ENCODE assay signal across 8 mouse cellular contexts in the genomic region with DNA sequence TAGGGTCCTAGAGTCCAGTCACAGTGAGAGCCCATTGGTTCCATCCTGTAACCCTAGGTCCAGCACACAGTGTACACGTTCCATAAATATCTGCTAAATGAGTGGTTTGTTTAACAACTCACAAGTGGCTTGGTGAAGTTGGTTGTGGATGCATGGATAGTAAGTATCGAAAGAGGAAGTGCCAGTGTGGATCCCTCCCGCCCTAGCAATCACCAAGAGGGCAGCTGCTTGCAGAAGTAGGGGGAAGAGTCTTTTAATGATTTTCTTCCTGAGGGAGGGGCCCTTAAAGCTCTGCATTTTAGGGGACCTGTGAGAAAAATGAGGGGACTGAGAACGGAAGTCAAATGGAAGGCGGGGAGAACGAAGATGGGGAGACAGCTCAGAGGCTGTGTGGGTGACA. TPM values are rescaled to one million over a fixed set of nuclear protein-coding genes. Genes with fewer than 3 reads are reported as not detected.
DNase-seq lines count a peak whose midpoint lies in the region; ATAC-seq and TF ChIP-seq lines count a peak whose summit lies in the region.

No protein-coding gene starts in this region.

- H3K9me3 ChIP-seq in heart, embryonic 15.5 days (replicated peaks) = no peaks in the 10 kb centered on the region
- no peaks in the 10 kb centered on the region for H3K9me3 ChIP-seq in MEL (replicated peaks; ENCODE audit: insufficient read depth, low read length)
- no peaks in the 10 kb centered on the region for H3K9me3 ChIP-seq in hindbrain, embryonic 15.5 days
- H3K9me3 ChIP-seq in megakaryocyte, embryonic 14.5 days = no peaks in the 10 kb centered on the region

- H3K27me3 ChIP-seq in heart, embryonic 15.5 days = no peaks in the 10 kb centered on the region
- H3K27me3 ChIP-seq in MEL (ENCODE audit: control insufficient read depth in 1 of 2, insufficient read depth in 2 of 2, low read length in 2 of 2) = no peaks in the 10 kb centered on the region
- peaks cover 4% of the 10 kb centered on the region; the same call in 1 of the 2 replicates for H3K27me3 ChIP-seq in hindbrain, embryonic 15.5 days
- H3K27me3 ChIP-seq in megakaryocyte, embryonic 14.5 days (replicated peaks) = no peaks in the 10 kb centered on the region

- no peak for TF ChIP-seq POLR2A in MEL (IDR thresholded peaks at IDR 0.05; ENCODE audit: control insufficient read depth in 1 of 2, insufficient read depth in 1 of 2, low read depth in 1 of 2, low read length in 2 of 2, poor library complexity in 1 of 2)

- TF ChIP-seq CTCF in MEL (IDR thresholded peaks at IDR 0.05 in 2 of 3, conservative IDR thresholded peaks at IDR 0.05 in 1 of 3; ENCODE audit: control insufficient read depth in 1 of 3, insufficient read depth in 1 of 3, low read depth in 2 of 3, low read length in 3 of 3, poor library complexity in 1 of 3, severe bottlenecking in 1 of 3) = no peak

- intact Hi-C loops in heart, postnatal 14 days (cut with DNase I) = loop anchor here (5.0 kb wide), 1 partner anchor 77 kb away; a partner anchor contains a TSS
- intact Hi-C loops in left cerebral cortex, postnatal 4 days (cut with DNase I) = no loop called here

- no peak for ATAC-seq in heart, embryonic 15.5 days (replicated peaks; ENCODE audit: insufficient number of reproducible peaks, insufficient read depth, low FRiP score, low read depth)
- ATAC-seq in hindbrain, embryonic 15.5 days (ENCODE audit: low FRiP score, low read depth) = no peak

- no peak overlapping the region for H3K4me2 ChIP-seq in heart, embryonic 15.5 days
- peak overlapping the region; percentile 88 for H3K4me2 ChIP-seq in hindbrain, embryonic 15.5 days

- H3K27ac ChIP-seq in heart, embryonic 15.5 days = no peak overlapping the region
- no peak overlapping the region for H3K27ac ChIP-seq in MEL (ENCODE audit: control insufficient read depth, low read depth, low read length)
- no peak overlapping the region for H3K27ac ChIP-seq in hindbrain, embryonic 15.5 days (replicated peaks)

- TF ChIP-seq RAD21 in MEL (IDR thresholded peaks at IDR 0.05; ENCODE audit: low read depth, low read length) = no peak

- 49% methylated on average over 6 of the region's 6 CpGs for WGBS in heart, embryonic 15.5 days
- 65% methylated on average over 6 of the region's 6 CpGs for WGBS in hindbrain, embryonic 15.5 days

- H3K4me1 ChIP-seq in heart, embryonic 15.5 days (replicated peaks) = peaks cover 19% of the 10 kb centered on the region
- H3K4me1 ChIP-seq in MEL (ENCODE audit: control insufficient read depth in 1 of 2, insufficient read depth in 2 of 2, low read length in 2 of 2) = peaks cover 0 to 19% of the 10 kb centered on the region in 2 experiments; a peak in 2 of 4 replicates
- peaks cover 26% of the 10 kb centered on the region for H3K4me1 ChIP-seq in hindbrain, embryonic 15.5 days (replicated peaks)
- H3K4me1 ChIP-seq in megakaryocyte, embryonic 14.5 days = peaks cover 53% of the 10 kb centered on the region

- H3K79me2 ChIP-seq in MEL (ENCODE audit: control insufficient read depth, insufficient read depth, low read length, poor library complexity) = peaks cover 11% of the 10 kb centered on the region

- TF ChIP-seq EP300 in MEL (IDR thresholded peaks at IDR 0.05; ENCODE audit: low read depth in 1 of 2, low read length in 2 of 2) = no peak; a peak in 1 of 4 replicates

- no peak overlapping the region for H3K9ac ChIP-seq in heart, embryonic 15.5 days
- 0 out of 2 replicates have a peak overlapping the region, but pooled peaks have one; percentile 62 for H3K9ac ChIP-seq in MEL (ENCODE audit: control insufficient read depth, low read depth, low read length, poor library complexity, severe bottlenecking)
- H3K9ac ChIP-seq in hindbrain, embryonic 15.5 days = no peak overlapping the region

- H3K4me3 ChIP-seq in heart, embryonic 15.5 days = peak overlapping the region; percentile 94
- H3K4me3 ChIP-seq in MEL (ENCODE audit: control insufficient read depth in 1 of 2, insufficient read depth in 1 of 2, low read depth in 2 of 2, low read length in 2 of 2) = peak overlapping the region; percentile 76 to 90; a peak in 3 of 4 replicates
- H3K4me3 ChIP-seq in hindbrain, embryonic 15.5 days = peak overlapping the region; percentile 59
- peak overlapping the region; percentile 97 for H3K4me3 ChIP-seq in megakaryocyte, embryonic 14.5 days (replicated peaks)

- H3K36me3 ChIP-seq in heart, embryonic 15.5 days = no peaks in the 10 kb centered on the region
- peaks cover 0 to 11% of the 10 kb centered on the region in 2 experiments; a peak in 2 of 4 replicates for H3K36me3 ChIP-seq in MEL (ENCODE audit: control insufficient read depth in 1 of 2, insufficient read depth in 2 of 2, low read length in 2 of 2)
- no peaks in the 10 kb centered on the region for H3K36me3 ChIP-seq in hindbrain, embryonic 15.5 days
- H3K36me3 ChIP-seq in megakaryocyte, embryonic 14.5 days (replicated peaks; ENCODE audit: low read length) = peaks cover 37% of the 10 kb centered on the region

- no peak for DNase-seq in heart, postnatal 14 days
- peak; percentile 84 for DNase-seq in MEL (ENCODE audit: low read depth, low spot score)
- no peak for DNase-seq in spleen, postnatal 36 days (ENCODE audit: low spot score in 2 of 2)
- no peak for DNase-seq in left cerebral cortex, postnatal 4 days
- no peak for DNase-seq in gastrocnemius, postnatal 25 days

TF ChIP-seq in MEL, 35 proteins besides CTCF, POLR2A, EP300 and RAD21:
- no peak for TF ChIP-seq USF2 (IDR thresholded peaks at IDR 0.05; ENCODE audit: borderline replicate concordance in 1 of 2, insufficient read depth in 1 of 2, low read depth in 1 of 2, low read length in 2 of 2)
- TF ChIP-seq TBP (IDR thresholded peaks at IDR 0.05; ENCODE audit: low read depth, low read length) = 0 out of 2 replicates have a peak, but pooled peaks have one; percentile 13

RNA-seq across cellular contexts. Expression of a gene that starts 1.4 kb away (rescaled TPM):
- 8.9 and 10.5 TPM in 2 replicates for polyA plus RNA-seq in heart, embryonic 15.5 days (2015; fragmentation: Nextera tagmentation; extraction: Ambion mirVana)
- total RNA-seq in heart, postnatal 14 days (2021) = 1 to 10 TPM; 2.8 to 2.9 TPM
- total RNA-seq in MEL (2012; rRNA removed) = 2.1 and 3.0 TPM in 2 replicates
- 1 to 10 TPM in 1 of 2 experiments, not detected in 1; 6.8 TPM for polyA plus RNA-seq in MEL (2012; ENCODE audit: insufficient read depth in 1 of 2, insufficient read length in 2 of 2, low read depth in 1 of 2, low replicate concordance in 2 of 2, missing spikeins in 1 of 2)
- polyA plus RNA-seq in hindbrain, embryonic 15.5 days (2015; fragmentation: Nextera tagmentation; extraction: Ambion mirVana) = 60.0 and 71.2 TPM in 2 replicates
- 3.8 and 15.5 TPM in 2 replicates for polyA plus RNA-seq in megakaryocyte, embryonic 14.5 days (2012; ENCODE audit: insufficient read depth, low replicate concordance)
- 100 to 1,000 TPM in 1 of 2 experiments, 10 to 100 TPM in 1; 91.9 to 101 TPM for total RNA-seq in left cerebral cortex, postnatal 4 days (2021)
- total RNA-seq in gastrocnemius, postnatal 25 days (2021) = 1 to 10 TPM in 1 of 2 experiments, under 1 TPM in 1; 0.56 to 1.0 TPM

RNA-seq across cellular contexts. Expression of a gene that starts 3.1 kb away (rescaled TPM):
- 15.0 and 15.5 TPM in 2 replicates for polyA plus RNA-seq in heart, embryonic 15.5 days (2015; fragmentation: Nextera tagmentation; extraction: Ambion mirVana)
- 1 to 10 TPM; 8.1 to 9.0 TPM for total RNA-seq in heart, postnatal 14 days (2021)
- 16.5 and 22.6 TPM in 2 replicates for total RNA-seq in MEL (2012; rRNA removed)
- polyA plus RNA-seq in MEL (2012; ENCODE audit: insufficient read depth in 1 of 2, insufficient read length in 2 of 2, low read depth in 1 of 2, low replicate concordance in 2 of 2, missing spikeins in 1 of 2) = 10 to 100 TPM in 1 of 2 experiments, not detected in 1; 12.6 TPM
- polyA plus RNA-seq in hindbrain, embryonic 15.5 days (2015; fragmentation: Nextera tagmentation; extraction: Ambion mirVana) = 14.2 and 14.9 TPM in 2 replicates
- 1.00 TPM in 1 of 2 replicates, not detected in the other for polyA plus RNA-seq in megakaryocyte, embryonic 14.5 days (2012; ENCODE audit: insufficient read depth, low replicate concordance)
- total RNA-seq in left cerebral cortex, postnatal 4 days (2021) = 10 to 100 TPM; 12.7 to 15.0 TPM
- 1 to 10 TPM; 4.6 TPM for total RNA-seq in gastrocnemius, postnatal 25 days (2021)

RNA-seq across cellular contexts. Expression of a gene that starts 22.7 kb away (rescaled TPM):
- polyA plus RNA-seq in heart, embryonic 15.5 days (2015; fragmentation: Nextera tagmentation; extraction: Ambion mirVana) = 97.9 and 107 TPM in 2 replicates
- 10 to 100 TPM; 48.1 to 54.1 TPM for total RNA-seq in heart, postnatal 14 days (2021)
- total RNA-seq in MEL (2012; rRNA removed) = 163 and 181 TPM in 2 replicates
- polyA plus RNA-seq in MEL (2012; ENCODE audit: insufficient read depth in 1 of 2, insufficient read length in 2 of 2, low read depth in 1 of 2, low replicate concordance in 2 of 2, missing spikeins in 1 of 2) = 100 to 1,000 TPM in 1 of 2 experiments, not detected in 1; 186 TPM
- 174 and 203 TPM in 2 replicates for polyA plus RNA-seq in hindbrain, embryonic 15.5 days (2015; fragmentation: Nextera tagmentation; extraction: Ambion mirVana)
- polyA plus RNA-seq in megakaryocyte, embryonic 14.5 days (2012; ENCODE audit: insufficient read depth, low replicate concordance) = 15.8 TPM in 1 of 2 replicates, not detected in the other
- total RNA-seq in left cerebral cortex, postnatal 4 days (2021) = 100 to 1,000 TPM; 127 to 135 TPM
- 10 to 100 TPM; 31.8 to 35.6 TPM for total RNA-seq in gastrocnemius, postnatal 25 days (2021)

RNA-seq across cellular contexts. Expression of a gene that starts 34.1 kb away (rescaled TPM):
- polyA plus RNA-seq in heart, embryonic 15.5 days (2015; fragmentation: Nextera tagmentation; extraction: Ambion mirVana) = 1.4 and 2.2 TPM in 2 replicates
- under 1 TPM; 0.68 to 0.86 TPM for total RNA-seq in heart, postnatal 14 days (2021)
- 16.9 and 31.9 TPM in 2 replicates for total RNA-seq in MEL (2012; rRNA removed)
- 100 to 1,000 TPM in 1 of 2 experiments, not detected in 1; 117 TPM for polyA plus RNA-seq in MEL (2012; ENCODE audit: insufficient read depth in 1 of 2, insufficient read length in 2 of 2, low read depth in 1 of 2, low replicate concordance in 2 of 2, missing spikeins in 1 of 2)
- polyA plus RNA-seq in hindbrain, embryonic 15.5 days (2015; fragmentation: Nextera tagmentation; extraction: Ambion mirVana) = 2.4 and 2.6 TPM in 2 replicates
- 312 and 347 TPM in 2 replicates for polyA plus RNA-seq in megakaryocyte, embryonic 14.5 days (2012; ENCODE audit: insufficient read depth, low replicate concordance)
- total RNA-seq in left cerebral cortex, postnatal 4 days (2021) = 1 to 10 TPM; 1.6 to 1.9 TPM
- total RNA-seq in gastrocnemius, postnatal 25 days (2021) = under 1 TPM; 0.32 to 0.41 TPM

Comparison
In these comparisons a context has a peak if more than half of its experiments do, and no peak if none do; other contexts are left out.
1. RNA of a gene that starts 1.4 kb away (total RNA-seq): 91.9 to 101 TPM in left cerebral cortex, postnatal 4 days; 2.8 to 2.9 TPM in heart, postnatal 14 days, 2.1 to 3.0 TPM in MEL and 0.56 to 1.0 TPM in gastrocnemius, postnatal 25 days; every median in the first group is over 10 times any median in the second.
2. Peak in every context shown above with its lines, with median percentiles within 50 percentile points of each other: H3K4me3 ChIP-seq.